Mouse (Mus musculus) small intestine, adult 2 months (tissue): Measurements from ENCODE around the gene Hivep2. TPM values are rescaled to one million over a fixed set of nuclear protein-coding genes. Genes with fewer than 3 reads are reported as not detected.
A peak's percentile ranks its signal among the peaks of the same experiment; 100 is the strongest.

Experiments
- H3K27ac ChIP-seq: fragments of 200-500 bp; 2 replicates; pipeline ENCODE4 v1.5.1; 2012; ENCODE audit warnings: low read depth, low read length, control low read depth, inconsistent platforms; ENCODE audit not compliant: insufficient read depth
- H3K27me3 ChIP-seq: fragments of 200-500 bp; 2 replicates; pipeline ENCODE4 v1.6.1; 2012; ENCODE audit warnings: mild to moderate bottlenecking, moderate library complexity, low read length, inconsistent platforms; ENCODE audit not compliant: control insufficient read depth, insufficient read depth
- H3K36me3 ChIP-seq: fragments of 200-500 bp; 2 replicates; pipeline ENCODE4 v1.6.1; 2012; ENCODE audit warnings: mild to moderate bottlenecking, low read length, control low read depth, inconsistent platforms; ENCODE audit not compliant: control insufficient read depth, insufficient read depth
- H3K4me1 ChIP-seq: fragments of 200-500 bp; 2 replicates; pipeline ENCODE4 v1.6.1; 2012; ENCODE audit warnings: low read length, inconsistent platforms, mixed read lengths; ENCODE audit not compliant: control insufficient read depth, insufficient read depth, insufficient read length
- H3K4me3 ChIP-seq: fragments of 200-500 bp; 2 replicates; pipeline ENCODE4 v1.5.1; 2012; ENCODE audit warnings: low read depth, mild to moderate bottlenecking, control low read depth, inconsistent platforms, low read length, moderate library complexity
- CTCF ChIP-seq: fragments of 200-500 bp; IDR thresholded peaks from 2 replicates; pipeline ENCODE4 v1.5.1; 2012; ENCODE audit warnings: low read depth, mild to moderate bottlenecking, control low read depth, inconsistent platforms, low read length, moderate library complexity, mixed read lengths; ENCODE audit not compliant: insufficient replicate concordance, insufficient read length; ENCODE audit errors: extremely low read depth
- POLR2A ChIP-seq: fragments of 200-500 bp; IDR thresholded peaks from 2 replicates; pipeline ENCODE4 v1.6.1; 2012; ENCODE audit warnings: low read depth, mild to moderate bottlenecking, control low read depth, inconsistent platforms, low read length, moderate library complexity
- WGBS: fragments of 180-500 bp; shearing (Covaris S2); methylation state at CpG from one replicate; pipeline ENCODE4 v1.1.7; 2018; 5-methylcytosine and 5-hydroxymethylcytosine counted together
- polyA plus RNA-seq: library from polyadenylated mRNA; depleted of rRNA; stranded (reverse); fragments of >200 nt; gene quantifications from 2 replicates; pipeline ENCODE4 v1.2.3, GENCODE M21; 2012

The Hivep2 gene
- polyA plus RNA-seq, 1 experiment: 4.2 TPM

- Histone ChIP-seq H3K27ac (no peak overlapping the region), H3K27me3 (no peaks in the 10 kb centered on the region), H3K36me3 (peaks cover 24% of the 10 kb centered on the region), H3K4me1 (no peaks in the 10 kb centered on the region), H3K4me3 (no peak overlapping the region)
- WGBS: 86% methylated on average over 3 of the region's 3 CpGs
- TF ChIP-seq POLR2A: no peak
Observed at GRCm38 (mm10) chr10:14138663-14139062, 172.8 kb downstream of the Hivep2 start.

GRCm38 (mm10) chr10:14144840-14145239, 179.0 kb downstream of the Hivep2 start:
- no peak overlapping the region for H3K27ac ChIP-seq
- 39% methylated on average over 3 of the region's 3 CpGs for WGBS
- peaks cover 26% of the 10 kb centered on the region for H3K36me3 ChIP-seq
- no peaks in the 10 kb centered on the region for H3K27me3 ChIP-seq
- TF ChIP-seq CTCF (no peak), POLR2A (no peak)
- no peak overlapping the region for H3K4me3 ChIP-seq
- H3K4me1 ChIP-seq: no peaks in the 10 kb centered on the region

- H3K4me3 ChIP-seq: no peak overlapping the region
- H3K36me3 ChIP-seq: no peaks in the 10 kb centered on the region
- WGBS: 82% methylated on average over 7 of the region's 7 CpGs
- no peak overlapping the region for H3K27ac ChIP-seq
- TF ChIP-seq POLR2A (no peak), CTCF (no peak)
- H3K27me3 ChIP-seq: no peaks in the 10 kb centered on the region; the same call in 1 of the 2 replicates
- H3K4me1 ChIP-seq: peaks cover 5% of the 10 kb centered on the region; the same call in 1 of the 2 replicates
Observed at GRCm38 (mm10) chr10:14164829-14165228, 199.0 kb downstream of the Hivep2 start.

- 19% methylated on average over 6 of the region's 6 CpGs for WGBS
- peak overlapping the region; percentile 64 for H3K27ac ChIP-seq
- no peaks in the 10 kb centered on the region for H3K36me3 ChIP-seq
- H3K4me1 ChIP-seq: peaks cover 5% of the 10 kb centered on the region; the same call in 1 of the 2 replicates
- no peaks in the 10 kb centered on the region; the same call in 1 of the 2 replicates for H3K27me3 ChIP-seq
- H3K4me3 ChIP-seq: no peak overlapping the region
- TF ChIP-seq POLR2A (no peak), CTCF (no peak)
Observed at GRCm38 (mm10) chr10:14168197-14168844, 202.4 kb downstream of the Hivep2 start.

- 25% methylated on average over 5 of the region's 5 CpGs for WGBS
- TF ChIP-seq POLR2A (no peak), CTCF (no peak)
Observed at GRCm38 (mm10) chr10:14168869-14169566, 203.1 kb downstream of the Hivep2 start.

GRCm38 (mm10) chr10:14174124-14174523, 208.2 kb downstream of the Hivep2 start:
- Histone ChIP-seq H3K4me1 (peaks cover 2% of the 10 kb centered on the region; the same call in 1 of the 2 replicates), H3K27me3 (no peaks in the 10 kb centered on the region), H3K36me3 (no peaks in the 10 kb centered on the region), H3K27ac (no peak overlapping the region), H3K4me3 (no peak overlapping the region)
- TF ChIP-seq CTCF (no peak), POLR2A (no peak)
- WGBS: 53% methylated on average over 4 of the region's 4 CpGs

More at GRCm38 (mm10) chr10:14168869-14169566, 203.1 kb downstream of the Hivep2 start:
- no peaks in the 10 kb centered on the region for H3K36me3 ChIP-seq
- no peaks in the 10 kb centered on the region; the same call in 1 of the 2 replicates for H3K27me3 ChIP-seq
- peak overlapping the region; percentile 64; the same call in 1 of the 2 replicates for H3K27ac ChIP-seq
- peaks cover 5% of the 10 kb centered on the region; the same call in 1 of the 2 replicates for H3K4me1 ChIP-seq
- no peak overlapping the region for H3K4me3 ChIP-seq
